Mouse (Mus musculus): ENCODE measurements around the gene Ubl7.

The Ubl7 gene

DNA sequence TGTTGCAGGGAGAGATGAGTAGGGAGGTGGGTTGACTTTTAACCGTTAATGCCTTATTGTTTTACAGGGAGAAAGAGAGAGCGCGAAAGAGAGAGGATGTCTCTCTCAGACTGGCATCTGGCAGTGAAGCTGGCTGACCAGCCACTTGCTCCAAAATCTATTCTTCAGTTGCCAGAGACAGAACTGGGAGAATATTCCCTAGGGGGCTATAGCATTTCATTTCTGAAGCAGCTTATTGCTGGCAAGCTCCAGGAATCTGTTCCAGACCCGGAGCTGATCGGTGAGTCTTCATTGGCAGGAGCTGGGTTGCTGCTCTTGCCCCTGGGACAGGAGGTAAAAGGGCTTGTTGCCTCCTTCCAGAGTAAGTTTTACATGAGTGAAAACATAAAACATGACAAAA lies 1.8 kb downstream of the Ubl7 start:
- DNase-seq (ENCODE audit: extremely low spot score, low read depth, low spot score): no peak

DNA sequence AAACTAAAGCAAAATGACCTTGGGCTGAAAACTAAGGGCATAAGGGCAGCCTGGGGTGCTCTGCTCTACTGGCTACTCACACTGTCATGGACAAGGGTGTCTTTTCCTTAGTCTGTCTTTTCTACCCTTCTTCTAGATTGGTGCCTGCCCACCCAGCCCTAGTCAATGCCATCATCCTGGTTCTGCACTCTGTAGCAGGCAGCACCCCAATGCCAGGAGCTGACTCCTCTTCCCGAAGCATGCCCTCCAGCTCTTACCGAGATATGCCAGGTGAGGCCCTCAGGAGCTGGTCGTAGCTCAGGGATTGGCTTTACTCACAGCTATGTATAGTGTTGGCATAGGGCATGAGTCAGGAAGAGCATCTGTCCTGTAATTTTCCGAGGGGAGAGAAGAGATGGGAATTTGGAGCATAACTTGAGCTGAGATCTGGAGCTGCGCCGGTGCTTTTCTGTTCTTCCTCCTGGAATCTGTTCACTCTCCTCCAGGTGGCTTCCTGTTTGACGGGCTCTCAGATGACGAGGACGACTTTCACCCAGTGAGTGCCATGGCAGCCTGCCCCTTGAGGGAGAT lies 10.8 kb downstream of the Ubl7 start:
- no peak for DNase-seq (ENCODE audit: extremely low spot score, low read depth, low spot score)

- no peak for DNase-seq (ENCODE audit: extremely low spot score, low read depth, low spot score)
Observed at GRCm38 (mm10) chr9:57922381-57922780, 11.6 kb downstream of the Ubl7 start.

DNA sequence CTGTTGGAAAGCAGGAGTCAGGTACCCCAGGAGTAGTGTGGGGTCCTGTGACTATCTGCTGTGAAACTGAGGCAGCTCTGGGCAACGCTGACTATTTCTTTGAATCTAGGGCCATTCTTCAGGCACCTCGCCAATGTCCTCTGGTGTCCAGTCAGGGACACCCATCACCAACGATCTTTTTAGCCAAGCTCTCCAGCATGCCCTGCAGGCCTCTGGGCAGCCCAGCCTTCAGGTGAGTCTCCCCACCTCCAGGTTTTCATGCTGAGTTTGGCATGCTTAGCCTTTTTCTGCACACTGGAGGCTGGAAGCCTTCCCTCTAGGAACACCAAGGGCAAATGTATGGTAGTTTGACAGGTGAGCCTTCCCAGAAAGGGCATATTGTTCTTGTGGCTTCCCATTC lies 12.3 kb downstream of the Ubl7 start:
- no peak for DNase-seq (ENCODE audit: extremely low spot score, low read depth, low spot score)

DNA sequence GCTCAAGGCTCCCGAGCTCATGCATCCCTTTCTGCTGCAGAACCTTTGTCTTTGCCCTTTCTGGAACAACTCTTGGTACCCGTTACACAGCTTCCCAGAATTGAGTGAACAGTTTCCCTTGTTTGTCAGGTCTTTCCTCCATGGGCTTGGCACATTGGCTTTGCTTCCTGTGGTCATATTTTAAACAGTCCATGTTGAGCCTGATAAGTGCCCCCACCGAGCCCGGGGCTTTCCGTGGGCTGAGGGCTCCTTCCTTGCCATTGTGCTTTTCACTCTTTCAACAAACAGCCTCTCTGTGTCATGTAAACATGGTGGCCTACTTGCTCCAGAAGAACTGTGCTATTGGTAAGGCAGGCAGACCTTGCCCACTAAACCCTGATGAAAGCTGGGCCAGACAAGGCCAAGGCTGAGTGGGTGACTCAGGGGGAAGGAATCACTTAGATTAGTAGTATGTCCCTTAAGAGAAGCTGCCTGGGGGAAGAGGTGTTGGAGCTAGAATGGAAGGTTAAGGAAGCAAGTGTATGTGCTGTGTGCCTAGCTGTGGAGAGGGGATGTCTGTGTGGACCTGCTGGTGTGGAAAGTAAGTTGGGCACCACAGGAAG lies 20.5 kb downstream of the Ubl7 start:
- DNase-seq (ENCODE audit: extremely low spot score, low read depth, low spot score): no peak

GRCm38 (mm10) chr9:57932253-57932652 lies 21.5 kb downstream of the Ubl7 start:
- DNase-seq (ENCODE audit: extremely low spot score, low read depth, low spot score): no peak

- DNase-seq (ENCODE audit: extremely low spot score, low read depth, low spot score): no peak
Observed at GRCm38 (mm10) chr9:57932831-57933602, 22.2 kb downstream of the Ubl7 start.

- no peak for DNase-seq (ENCODE audit: extremely low spot score, low read depth, low spot score)
Observed at GRCm38 (mm10) chr9:57935683-57936437, 25.1 kb downstream of the Ubl7 start.

DNA sequence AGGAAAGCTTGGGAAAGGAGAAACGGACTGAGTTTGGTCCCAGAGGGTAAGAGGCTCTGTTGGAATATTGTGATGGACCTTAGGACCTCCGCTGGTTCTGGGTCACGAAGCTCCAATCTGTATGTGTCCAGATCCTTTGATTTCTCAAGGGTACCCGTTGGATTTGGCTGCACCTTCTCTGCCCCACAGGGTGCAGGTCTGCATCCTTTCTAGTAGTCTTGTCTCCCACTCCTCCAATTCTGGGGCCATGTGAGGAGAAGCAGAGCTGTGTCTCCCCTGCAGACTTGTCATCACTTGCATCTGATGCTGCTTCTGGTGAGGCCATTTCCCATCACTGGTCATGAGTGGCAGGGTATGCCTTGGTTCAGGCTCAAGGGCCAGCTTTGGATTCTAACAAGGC lies 26.4 kb downstream of the Ubl7 start:
- no peak for DNase-seq (ENCODE audit: extremely low spot score, low read depth, low spot score)

GRCm38 (mm10) chr9:57937651-57938050 lies 26.9 kb downstream of the Ubl7 start:
- no peak for DNase-seq (ENCODE audit: extremely low spot score, low read depth, low spot score)

DNA sequence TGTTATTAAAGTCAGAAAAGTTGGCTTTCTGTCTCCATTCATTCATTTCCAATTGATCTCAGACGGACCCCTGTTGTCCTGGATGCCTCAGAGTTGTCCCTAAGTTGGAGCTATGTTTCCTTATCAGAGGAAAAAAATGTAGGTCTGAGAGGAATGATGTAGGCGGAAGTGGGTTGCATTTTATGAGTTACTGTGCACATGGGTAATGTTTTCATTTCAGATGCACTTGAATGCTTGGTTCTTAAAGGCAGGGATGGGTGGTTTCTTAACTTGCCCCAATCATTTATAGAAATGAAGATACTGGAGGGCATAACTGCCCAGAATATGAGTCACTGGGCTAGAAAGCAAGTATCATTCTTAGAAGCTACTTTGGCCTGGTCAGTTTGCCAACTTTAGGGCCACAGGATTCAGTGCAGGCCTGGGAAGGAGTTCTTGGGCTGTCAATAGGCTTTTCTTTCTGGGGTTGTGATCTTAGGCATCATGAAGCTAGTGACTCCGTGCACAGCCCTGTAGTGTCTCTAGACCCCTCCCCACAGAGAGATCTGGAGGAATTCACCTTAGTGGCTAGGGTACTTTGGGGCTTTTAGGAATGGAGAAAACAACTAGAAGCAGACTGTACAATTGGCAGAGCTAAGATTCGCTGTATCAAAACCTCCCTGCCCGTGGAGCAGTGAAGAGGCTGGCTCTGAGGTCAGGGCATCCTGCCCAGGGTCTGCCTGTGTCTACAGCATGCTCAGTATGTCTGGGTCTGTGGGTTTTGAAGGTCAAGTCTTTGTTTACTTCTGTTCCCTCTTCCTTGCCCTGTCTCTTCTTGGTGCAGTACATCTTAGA lies 27.7 kb downstream of the Ubl7 start:
- no peak for DNase-seq (ENCODE audit: extremely low spot score, low read depth, low spot score)

DNA sequence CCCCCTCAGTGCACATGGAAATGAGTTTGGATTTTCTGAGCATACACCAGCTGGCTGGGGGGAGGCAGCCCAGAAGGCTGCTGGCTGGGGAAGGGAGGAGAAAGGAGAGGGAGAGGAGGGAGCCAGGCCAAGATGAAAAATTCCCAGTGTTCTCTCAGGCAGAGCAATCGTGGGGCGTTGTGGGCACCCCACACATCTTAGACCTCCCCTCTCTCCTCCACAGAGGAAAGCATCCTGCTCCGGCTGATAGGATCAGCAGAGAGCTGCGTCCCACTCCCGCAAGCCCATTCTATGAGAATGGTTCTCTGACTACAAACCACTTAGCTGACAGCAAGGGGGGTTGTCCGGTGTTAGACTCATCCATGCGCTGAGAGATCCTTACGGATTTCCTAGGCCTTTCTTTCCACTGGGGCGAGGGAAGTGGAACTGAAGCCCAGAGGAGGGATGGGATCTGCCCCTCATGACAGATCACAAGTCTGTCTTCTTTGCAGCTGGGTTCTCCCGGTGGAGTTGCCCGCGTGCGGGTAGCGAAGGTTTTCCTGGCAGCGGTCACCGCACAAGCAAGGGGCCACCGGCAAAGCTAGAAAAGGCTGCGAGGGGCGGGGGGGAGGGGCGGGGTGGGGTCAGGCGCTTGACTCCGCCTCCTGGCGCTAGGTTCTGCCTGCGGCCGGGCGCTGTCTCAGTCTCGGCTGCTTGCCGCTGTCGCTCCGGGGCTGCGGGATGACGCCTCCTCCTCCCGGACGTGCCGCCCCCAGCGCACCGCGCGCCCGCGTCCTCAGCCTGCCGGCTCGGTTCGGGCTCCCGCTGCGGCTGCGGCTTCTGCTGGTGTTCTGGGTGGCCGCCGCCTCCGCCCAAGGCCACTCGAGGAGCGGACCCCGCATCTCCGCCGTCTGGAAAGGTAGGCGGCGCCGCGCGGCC lies 28.9 kb downstream of the Ubl7 start, which contains the start of gene Sema7a:
Gene Sema7a (plus strand): TSS at position 682 of the 918 bp plus-strand sequence.
- no peak for DNase-seq (ENCODE audit: extremely low spot score, low read depth, low spot score)

- DNase-seq (ENCODE audit: extremely low spot score, low read depth, low spot score): no peak
Observed at GRCm38 (mm10) chr9:57940349-57940794, 29.6 kb downstream of the Ubl7 start.

- DNase-seq (ENCODE audit: extremely low spot score, low read depth, low spot score): no peak
Observed at GRCm38 (mm10) chr9:57940861-57941638, 30.3 kb downstream of the Ubl7 start.

DNA sequence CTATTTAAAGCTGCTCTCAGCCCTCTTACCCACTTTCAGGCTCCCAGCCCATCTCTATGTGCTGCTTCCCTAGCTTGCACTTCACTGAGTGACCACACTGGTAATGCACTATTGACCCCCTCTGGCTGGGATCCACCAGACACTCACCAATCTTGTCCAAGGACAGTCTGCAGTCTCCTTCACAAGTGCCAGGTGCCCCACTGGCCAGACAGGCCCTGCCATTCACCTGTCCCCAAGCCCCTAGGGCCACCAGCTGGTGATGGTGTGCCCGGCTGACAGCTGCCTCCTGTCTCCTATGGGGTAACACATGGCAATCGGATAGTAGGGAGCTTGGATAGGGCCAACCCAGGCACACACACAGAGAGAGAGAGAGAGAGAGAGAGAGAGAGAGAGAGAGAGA lies 31.3 kb downstream of the Ubl7 start:
- DNase-seq (ENCODE audit: extremely low spot score, low read depth, low spot score): no peak

- no peak for DNase-seq (ENCODE audit: extremely low spot score, low read depth, low spot score)
Observed at GRCm38 (mm10) chr9:57943067-57943466, 32.3 kb downstream of the Ubl7 start.

DNA sequence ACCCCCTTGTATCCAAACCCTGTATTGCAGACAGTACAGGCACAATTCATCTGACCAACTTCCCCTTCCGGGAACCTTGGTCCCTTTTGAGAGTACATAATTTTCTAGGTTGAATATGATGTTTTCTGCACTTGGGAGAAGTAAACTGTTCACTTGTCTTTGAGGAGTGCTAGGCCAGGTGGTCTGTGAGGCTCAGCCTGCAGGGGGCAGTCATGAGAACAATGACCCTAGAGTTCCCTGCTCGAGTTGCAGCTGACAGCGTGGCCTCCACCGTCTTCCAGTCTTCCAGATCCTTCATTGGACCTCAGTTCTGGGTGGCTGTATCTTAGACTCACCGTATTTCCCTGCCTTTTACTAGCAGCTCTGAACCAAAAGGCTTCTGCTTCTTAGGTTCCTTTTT lies 33.8 kb downstream of the Ubl7 start:
- no peak for DNase-seq (ENCODE audit: extremely low spot score, low read depth, low spot score)

DNA sequence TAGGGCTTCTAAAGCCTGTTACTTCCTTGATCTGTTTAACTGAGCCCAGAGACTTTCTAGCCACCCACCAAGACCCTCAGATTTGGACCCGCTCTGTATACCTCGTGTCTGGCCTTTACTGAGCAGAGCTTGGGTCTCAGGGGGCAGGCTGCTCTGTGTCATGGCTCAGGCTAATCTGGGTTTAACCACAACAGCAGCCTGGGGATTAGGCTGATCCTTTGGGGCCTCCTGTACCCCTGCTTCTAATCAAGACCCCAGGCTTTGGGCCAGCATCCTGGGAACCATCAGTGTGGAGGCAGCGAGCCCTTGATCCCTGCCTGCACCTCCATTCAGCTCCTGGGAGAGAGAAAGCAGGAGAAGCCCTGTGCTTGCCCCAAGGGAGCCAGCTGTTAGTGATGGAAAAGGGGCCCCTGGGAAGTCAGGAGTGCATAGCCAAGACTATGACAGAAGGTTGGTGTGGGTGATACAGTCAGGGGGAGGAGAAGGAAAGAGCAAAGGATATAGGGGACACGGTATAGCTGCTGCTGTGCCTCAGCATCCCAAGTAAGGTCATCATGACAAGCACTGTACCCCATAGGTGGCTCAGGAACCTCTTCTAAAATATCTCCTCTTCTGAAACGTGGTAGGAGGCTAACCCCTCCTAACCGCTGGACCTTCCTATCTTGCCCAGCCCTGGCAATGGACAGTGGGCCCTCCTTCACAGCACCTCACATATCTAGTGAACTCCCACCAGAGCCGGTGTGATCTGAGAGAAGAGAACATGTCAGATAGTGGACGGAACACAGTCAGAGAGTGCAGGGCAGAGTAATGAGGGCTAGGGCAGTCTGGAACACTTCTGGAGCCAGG lies 35.2 kb downstream of the Ubl7 start:
- DNase-seq (ENCODE audit: extremely low spot score, low read depth, low spot score): no peak
